Mouse (Mus musculus) MEL (cell line): ENCODE measurements at regions not wholly inside any gene's neighbourhood (a gene's known extent, or its start where the extent isn't known, plus 50 kb on each side); places are given as distances from the start of the nearest gene placed in this dataset.

Experiments
- DNase-seq: peaks from one replicate; pipeline ENCODE4 v3.0.0; 2011; ENCODE audit warnings: low read depth, low spot score
- H3K27ac ChIP-seq: 2 replicates; pipeline ENCODE4 v1.5.1; 2012; ENCODE audit warnings: low read depth, mild to moderate bottlenecking, control low read depth, low read length, moderate library complexity; ENCODE audit not compliant: control insufficient read depth
- H3K27me3 ChIP-seq, 2 experiments: fragments of 150-350 bp in 1 of 2; sonication (generic) in 1 of 2; 2 replicates each; pipeline ENCODE4 v1.6.1; 2012; ENCODE audit warnings: low read length in 2 of 2, mild to moderate bottlenecking in 2 of 2, improper control_type of control experiment in 1 of 2, moderate library complexity in 1 of 2; ENCODE audit not compliant: insufficient read depth in 2 of 2, control insufficient read depth in 1 of 2
- H3K36me3 ChIP-seq, 2 experiments: 2 replicates each; pipeline ENCODE4 v1.6.1; 2012 to 2014; ENCODE audit warnings: low read length in 2 of 2, improper control_type of control experiment in 1 of 2, inconsistent platforms in 1 of 2, mild to moderate bottlenecking in 1 of 2; ENCODE audit not compliant: insufficient read depth in 2 of 2, control insufficient read depth in 1 of 2
- H3K4me1 ChIP-seq, 2 experiments: fragments of 150-350 bp in 1 of 2; sonication (generic) in 1 of 2; 2 replicates each; pipeline ENCODE4 v1.6.1; 2012; ENCODE audit warnings: low read length in 2 of 2, improper control_type of control experiment in 1 of 2, mild to moderate bottlenecking in 1 of 2; ENCODE audit not compliant: insufficient read depth in 2 of 2, control insufficient read depth in 1 of 2
- H3K4me3 ChIP-seq, 2 experiments: fragments of 150-350 bp in 1 of 2; sonication (generic) in 1 of 2; 2 replicates each; pipeline ENCODE4 v1.5.1; 2012; ENCODE audit warnings: low read depth in 2 of 2, low read length in 2 of 2, mild to moderate bottlenecking in 2 of 2, moderate library complexity in 2 of 2, control low read depth in 1 of 2, improper control_type of control experiment in 1 of 2; ENCODE audit not compliant: control insufficient read depth in 1 of 2, insufficient read depth in 1 of 2
- H3K79me2 ChIP-seq: 2 replicates; pipeline ENCODE4 v1.6.1; 2012; ENCODE audit warnings: mild to moderate bottlenecking, low read length, moderate library complexity; ENCODE audit not compliant: control insufficient read depth, poor library complexity, insufficient read depth
- H3K9ac ChIP-seq: 2 replicates; pipeline ENCODE4 v1.6.1; 2012; ENCODE audit warnings: low read depth, mild to moderate bottlenecking, control low read depth, low read length, moderate library complexity; ENCODE audit not compliant: control insufficient read depth, poor library complexity, severe bottlenecking
- H3K9me3 ChIP-seq: fragments of 150-350 bp; sonication (generic); replicated peaks from 2 replicates; pipeline ENCODE4 v1.6.1; 2012; ENCODE audit warnings: mild to moderate bottlenecking, low read length, improper control_type of control experiment, moderate library complexity; ENCODE audit not compliant: insufficient read depth
- CHD2 ChIP-seq: IDR thresholded peaks from 2 replicates; pipeline ENCODE4 v1.6.1; 2011; ENCODE audit warnings: low read length, improper control_type of control experiment
- EP300 ChIP-seq, 2 experiments: IDR thresholded peaks; 2 replicates each; pipeline ENCODE4 v1.6.1; 2011; ENCODE audit warnings: improper control_type of control experiment in 2 of 2, low read length in 2 of 2, low read depth in 1 of 2, mild to moderate bottlenecking in 1 of 2
- GABPA ChIP-seq: IDR thresholded peaks from 2 replicates; pipeline ENCODE4 v1.6.1; 2012; ENCODE audit warnings: low read depth, mild to moderate bottlenecking, inconsistent platforms, low read length, improper control_type of control experiment, moderate library complexity
- HCFC1 ChIP-seq: IDR thresholded peaks from 2 replicates; pipeline ENCODE4 v1.6.1; 2012; ENCODE audit warnings: low read depth, mild to moderate bottlenecking, inconsistent platforms, low read length, improper control_type of control experiment, moderate library complexity
- MEF2A ChIP-seq: IDR thresholded peaks from 2 replicates; pipeline ENCODE4 v1.6.1; 2014; ENCODE audit warnings: low read depth, mild to moderate bottlenecking, inconsistent platforms, low read length, improper control_type of control experiment; ENCODE audit not compliant: poor library complexity, insufficient replicate concordance, severe bottlenecking; ENCODE audit errors: extremely low read depth
- POLR2A ChIP-seq, 2 experiments: IDR thresholded peaks; 2 replicates each; pipeline ENCODE4 v1.6.1; 2011 to 2012; ENCODE audit warnings: low read length in 2 of 2, mild to moderate bottlenecking in 2 of 2, control low read depth in 1 of 2, improper control_type of control experiment in 1 of 2, low read depth in 1 of 2, moderate library complexity in 1 of 2; ENCODE audit not compliant: control insufficient read depth in 1 of 2, insufficient read depth in 1 of 2, poor library complexity in 1 of 2
- SMC3 ChIP-seq: IDR thresholded peaks from 2 replicates; pipeline ENCODE4 v1.6.1; 2011; ENCODE audit warnings: low read depth, low read length, improper control_type of control experiment
- TAL1 ChIP-seq: IDR thresholded peaks from 2 replicates; pipeline ENCODE4 v1.6.1; 2012; ENCODE audit warnings: mild to moderate bottlenecking, inconsistent platforms, low read length, moderate library complexity, mixed read lengths
- TBP ChIP-seq: IDR thresholded peaks from 2 replicates; pipeline ENCODE4 v1.8.0; 2011; ENCODE audit warnings: low read depth, low read length, improper control_type of control experiment
- TCF12 ChIP-seq: IDR thresholded peaks from 2 replicates; pipeline ENCODE4 v1.6.1; 2014; ENCODE audit warnings: low read depth, mild to moderate bottlenecking, inconsistent platforms, low read length, improper control_type of control experiment, moderate library complexity
- USF1 ChIP-seq: IDR thresholded peaks from 2 replicates; pipeline ENCODE4 v1.6.1; 2014; ENCODE audit warnings: low read depth, mild to moderate bottlenecking, inconsistent platforms, low read length, improper control_type of control experiment, moderate library complexity
- ZKSCAN1 ChIP-seq: IDR thresholded peaks from 2 replicates; pipeline ENCODE4 v1.6.1; 2012; ENCODE audit warnings: low read depth, mild to moderate bottlenecking, inconsistent platforms, low read length, improper control_type of control experiment, moderate library complexity

DNA sequence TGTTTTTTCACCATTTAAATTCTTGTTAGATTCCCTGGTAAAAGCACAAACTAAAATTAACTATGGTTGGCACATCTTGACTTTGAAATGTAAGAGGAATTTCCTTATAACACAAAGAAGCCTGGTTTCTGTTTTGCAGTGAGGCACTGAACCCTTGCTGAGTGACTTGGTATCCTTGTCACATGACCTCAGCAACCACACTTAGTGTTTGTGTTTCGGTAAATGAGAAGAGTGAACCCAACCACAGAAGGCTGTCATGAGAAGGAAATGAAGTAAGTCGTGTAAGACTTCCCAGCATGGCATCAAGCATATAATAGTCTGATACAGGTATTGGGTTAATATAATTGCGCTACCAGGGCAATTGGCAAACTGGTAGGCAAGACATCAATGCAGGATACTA lies 154.0 kb downstream of the Kctd12 start:
- TF ChIP-seq TBP (no peak), MEF2A (no peak), ZKSCAN1 (no peak)
- Histone ChIP-seq H3K9me3 (no peaks in the 10 kb centered on the region), H3K79me2 (no peaks in the 10 kb centered on the region), H3K4me3 (no peak overlapping the region), H3K4me1 (no peaks in the 10 kb centered on the region), H3K36me3 (no peaks in the 10 kb centered on the region), H3K9ac (no peak overlapping the region), H3K27ac (no peak overlapping the region), H3K27me3 (no peaks in the 10 kb centered on the region)
- DNase-seq, result no peak

DNA sequence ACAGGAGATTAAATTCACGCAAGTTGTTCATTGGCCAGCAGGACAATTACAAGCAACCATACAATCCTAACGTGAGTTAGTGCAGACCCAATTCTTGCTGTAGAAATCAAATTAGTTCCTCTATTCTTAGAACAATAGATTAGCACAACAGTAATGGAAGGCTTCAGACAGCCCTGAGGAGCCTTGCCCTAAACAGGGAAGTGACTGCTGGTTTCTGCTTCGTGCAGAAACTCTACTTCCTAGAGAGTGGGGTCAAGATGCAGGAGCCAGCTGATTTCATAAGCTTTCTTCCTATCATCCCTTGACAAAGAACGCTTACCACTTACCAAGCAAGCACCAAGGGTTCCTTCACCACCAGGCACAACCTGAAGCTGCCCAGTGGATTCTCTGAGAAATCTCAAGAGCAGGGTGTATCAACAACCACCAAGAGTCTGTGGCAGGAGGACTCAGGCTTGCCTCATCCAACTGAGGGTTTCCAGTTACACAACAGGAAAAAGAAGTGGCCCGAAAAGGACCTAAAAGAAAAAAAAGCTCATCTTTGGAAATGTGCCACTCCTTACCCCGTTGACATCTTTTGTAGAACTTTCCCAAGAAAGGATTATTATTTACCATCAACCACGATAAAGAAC lies 154.6 kb downstream of the Kctd12 start:
- no peak overlapping the region for H3K4me3 ChIP-seq
- H3K36me3 ChIP-seq, result no peaks in the 10 kb centered on the region
- no peak for TF ChIP-seq SMC3
- no peak for TF ChIP-seq EP300 (IDR thresholded peaks at IDR 0.05; ENCODE audit: low read depth in 1 of 2, low read length in 2 of 2)
- H3K4me1 ChIP-seq, result no peaks in the 10 kb centered on the region
- H3K9me3 ChIP-seq, result no peaks in the 10 kb centered on the region
- DNase-seq, result no peak
- H3K27ac ChIP-seq, result no peak overlapping the region
- no peak overlapping the region for H3K9ac ChIP-seq
- H3K79me2 ChIP-seq, result no peaks in the 10 kb centered on the region
- H3K27me3 ChIP-seq, result no peaks in the 10 kb centered on the region

DNA sequence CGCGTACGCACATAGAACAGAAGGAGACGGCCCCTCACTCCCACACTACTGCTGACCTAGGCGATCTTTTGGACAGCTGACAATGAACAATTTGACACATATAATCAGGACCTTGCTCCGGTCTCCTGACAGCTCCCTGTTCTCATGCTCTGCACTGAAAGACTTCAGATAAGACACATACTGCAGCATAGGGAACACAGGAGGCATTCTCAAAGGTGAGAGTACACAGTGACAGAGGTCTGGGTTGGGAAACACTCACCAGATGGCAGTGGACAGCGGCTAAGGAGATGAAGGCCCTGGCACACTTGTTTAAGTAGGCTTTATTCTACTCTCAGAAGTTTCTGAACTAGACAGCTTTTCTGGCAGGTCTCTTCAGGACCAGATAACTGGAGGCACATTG lies 156.9 kb downstream of the Kctd12 start:
- Histone ChIP-seq H3K79me2 (no peaks in the 10 kb centered on the region), H3K4me1 (peaks cover under 1% of the 10 kb centered on the region in 2 experiments; a peak in 3 of 4 replicates), H3K36me3 (peaks cover 0 to under 1% of the 10 kb centered on the region in 2 experiments; a peak in 1 of 4 replicates), H3K4me3 (no peak overlapping the region), H3K27ac (no peak overlapping the region), H3K9ac (no peak overlapping the region), H3K27me3 (no peaks in the 10 kb centered on the region), H3K9me3 (no peaks in the 10 kb centered on the region)
- TF ChIP-seq GABPA (no peak), EP300 (IDR thresholded peaks at IDR 0.05; ENCODE audit: low read depth in 1 of 2, low read length in 2 of 2) (no peak), SMC3 (no peak), TCF12 (no peak), CHD2 (no peak), POLR2A (IDR thresholded peaks at IDR 0.05; ENCODE audit: control insufficient read depth in 1 of 2, insufficient read depth in 1 of 2, low read depth in 1 of 2, low read length in 2 of 2, poor library complexity in 1 of 2) (no peak), USF1 (no peak), MEF2A (no peak), HCFC1 (no peak), TAL1 (no peak), TBP (no peak)
- no peak for DNase-seq
